Mouse (Mus musculus): Measurements from ENCODE around the gene Mfsd2b.

- TF ChIP-seq EP300 (IDR thresholded peaks at IDR 0.05; ENCODE audit: low read depth) (no peak), CTCF (IDR thresholded peaks at IDR 0.05; ENCODE audit: low read depth) (peak; percentile 66)
Measured at GRCm38 (mm10) chr12:4856160-4856559, 18.0 kb downstream of the Mfsd2b start.

All from liver, postnatal 0 days (tissue).